Mouse (Mus musculus) embryonic facial prominence, embryonic 13.5 days (tissue): ENCODE data around the gene Foxl1. TPM values are rescaled to one million over a fixed set of nuclear protein-coding genes. Genes with fewer than 3 reads are reported as not detected.

ENCODE experiments used
- ATAC-seq: fragments of 200-750 bp; cut with Nextera tagmentation; 2 replicates; pipeline ENCODE4 v1.8.0; 2017; ENCODE audit warnings: low read depth; ENCODE audit not compliant: insufficient number of reproducible peaks, insufficient read depth, low FRiP score, low TSS enrichment
- H3K27ac ChIP-seq: fragments of 300-500 bp; sonication (generic); 2 replicates; pipeline ENCODE4 v1.5.1; 2015; ENCODE audit warnings: moderate library complexity, mild to moderate bottlenecking, inconsistent platforms
- H3K27me3 ChIP-seq: fragments of 300-500 bp; sonication (generic); 2 replicates; pipeline ENCODE4 v1.6.1; 2015; ENCODE audit warnings: mild to moderate bottlenecking, inconsistent platforms
- H3K36me3 ChIP-seq: fragments of 300-500 bp; sonication (generic); 2 replicates; pipeline ENCODE4 v1.6.1; 2015; ENCODE audit warnings: mild to moderate bottlenecking, inconsistent platforms
- H3K4me1 ChIP-seq: fragments of 300-500 bp; sonication (generic); 2 replicates; pipeline ENCODE4 v1.6.1; 2015; ENCODE audit warnings: inconsistent platforms
- H3K4me2 ChIP-seq: fragments of 300-500 bp; sonication (generic); 2 replicates; pipeline ENCODE4 v1.6.1; 2015; ENCODE audit warnings: moderate library complexity, mild to moderate bottlenecking, inconsistent platforms
- H3K4me3 ChIP-seq: fragments of 300-500 bp; sonication (generic); 2 replicates; pipeline ENCODE4 v1.5.1; 2015; ENCODE audit warnings: mild to moderate bottlenecking, inconsistent platforms
- H3K9ac ChIP-seq: fragments of 300-500 bp; sonication (generic); 2 replicates; pipeline ENCODE4 v1.6.1; 2015; ENCODE audit warnings: mild to moderate bottlenecking, inconsistent platforms
- H3K9me3 ChIP-seq: fragments of 300-500 bp; sonication (generic); 2 replicates; pipeline ENCODE4 v1.6.1; 2016; ENCODE audit warnings: inconsistent platforms
- WGBS: fragments of 180-500 bp; shearing (Covaris S2); methylation state at CpG from one replicate; pipeline ENCODE4 v1.1.7; 2015; ENCODE audit warnings: mixed read lengths; 5-methylcytosine and 5-hydroxymethylcytosine counted together
- polyA plus RNA-seq: library from polyadenylated mRNA; unstranded; fragments of >200 nt; fragmentation: Nextera tagmentation; extraction: Ambion mirVana; gene quantifications from 2 replicates; pipeline ENCODE4 v1.2.1, GENCODE M21; 2015

Gene Foxl1
- polyA plus RNA-seq, 1 experiment from 2014 or later, result 0.34 TPM

- Histone ChIP-seq H3K27me3 (peaks cover 19% of the 10 kb centered on the region; the same call in 1 of the 2 replicates), H3K4me1 (peaks cover 18% of the 10 kb centered on the region), H3K9me3 (no peaks in the 10 kb centered on the region), H3K9ac (peak within 1 kb of the TSS; percentile 96), H3K27ac (peak within 1 kb of the TSS; percentile 77), H3K36me3 (peaks cover 31% of the 10 kb centered on the region), H3K4me2 (peak within 1 kb of the TSS; percentile 85), H3K4me3 (peak within 1 kb of the TSS; percentile 94)
- ATAC-seq, result peak; percentile 86
- 1% methylated on average over 75 of the region's 75 CpGs for WGBS
Observed at GRCm38 (mm10) chr8:121107668-121108656, 19.8 kb upstream of the Foxl1 start, which contains the start of gene Mthfsd. Gene Mthfsd, minus strand, starts transcription at chr8:121108392.

DNA sequence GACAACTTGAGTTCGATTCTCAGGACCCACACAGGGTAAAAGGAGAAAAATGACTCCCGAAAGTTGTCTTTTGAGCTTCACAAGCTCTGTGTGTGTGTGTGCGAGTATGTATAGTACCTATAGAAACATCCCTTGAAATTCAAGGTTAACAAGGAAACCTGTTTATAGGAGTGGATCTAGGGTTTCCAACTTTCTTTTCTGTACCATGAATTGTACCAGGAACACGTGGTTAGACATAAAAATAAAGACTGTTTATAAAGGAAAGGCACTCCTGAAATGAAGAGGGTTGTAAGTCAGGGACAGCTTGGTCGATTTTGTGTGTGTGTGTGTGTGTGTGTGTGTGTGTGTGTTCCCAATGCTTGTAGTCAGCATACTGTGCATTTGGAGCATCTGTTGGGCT, 19.1 kb upstream of the Foxl1 start:
- Histone ChIP-seq H3K4me1 (peaks cover 21% of the 10 kb centered on the region), H3K27me3 (peaks cover 23% of the 10 kb centered on the region), H3K27ac (peak overlapping the region; percentile 55; the same call in 1 of the 2 replicates), H3K4me2 (peak overlapping the region; percentile 85), H3K9me3 (no peaks in the 10 kb centered on the region), H3K9ac (peak overlapping the region; percentile 96), H3K36me3 (peaks cover 24% of the 10 kb centered on the region), H3K4me3 (peak overlapping the region; percentile 94)
- ATAC-seq, result no peak
- WGBS, result 9% methylated on average over 5 of the region's 5 CpGs

GRCm38 (mm10) chr8:121111145-121111907, 16.4 kb upstream of the Foxl1 start:
- no peak overlapping the region for H3K4me3 ChIP-seq
- H3K9ac ChIP-seq, result no peak overlapping the region
- H3K36me3 ChIP-seq, result peaks cover 3% of the 10 kb centered on the region
- H3K27me3 ChIP-seq, result peaks cover 47% of the 10 kb centered on the region
- no peaks in the 10 kb centered on the region for H3K9me3 ChIP-seq
- H3K27ac ChIP-seq, result no peak overlapping the region
- H3K4me1 ChIP-seq, result peaks cover 30% of the 10 kb centered on the region
- no peak for ATAC-seq
- 45% methylated on average over 7 of the region's 7 CpGs for WGBS
- no peak overlapping the region for H3K4me2 ChIP-seq

- H3K4me3 ChIP-seq, result no peak overlapping the region; the same call in 1 of the 2 replicates
- H3K36me3 ChIP-seq, result no peaks in the 10 kb centered on the region
- H3K4me1 ChIP-seq, result peaks cover 37% of the 10 kb centered on the region
- no peak overlapping the region for H3K27ac ChIP-seq
- peak; percentile 16; the same call in 1 of the 2 replicates for ATAC-seq
- H3K27me3 ChIP-seq, result peaks cover 66% of the 10 kb centered on the region
- 1% methylated on average over 21 of the region's 21 CpGs for WGBS
- peak overlapping the region; percentile 46 for H3K4me2 ChIP-seq
- no peak overlapping the region for H3K9ac ChIP-seq
- H3K9me3 ChIP-seq, result 0 out of 2 replicates have a peak, but pooled peaks cover 3% of the 10 kb centered on the region
Observed at GRCm38 (mm10) chr8:121113261-121113660, 14.5 kb upstream of the Foxl1 start.

GRCm38 (mm10) chr8:121115136-121115535, 12.6 kb upstream of the Foxl1 start:
- H3K27ac ChIP-seq, result no peak overlapping the region
- no peaks in the 10 kb centered on the region for H3K36me3 ChIP-seq
- peaks cover 83% of the 10 kb centered on the region for H3K27me3 ChIP-seq
- H3K9me3 ChIP-seq, result 0 out of 2 replicates have a peak, but pooled peaks cover 3% of the 10 kb centered on the region
- WGBS, result 1% methylated on average over 25 of the region's 25 CpGs
- ATAC-seq, result no peak
- peaks cover 34% of the 10 kb centered on the region for H3K4me1 ChIP-seq
- H3K4me3 ChIP-seq, result peak overlapping the region; percentile 20
- peak overlapping the region; percentile 55 for H3K9ac ChIP-seq
- H3K4me2 ChIP-seq, result peak overlapping the region; percentile 39

DNA sequence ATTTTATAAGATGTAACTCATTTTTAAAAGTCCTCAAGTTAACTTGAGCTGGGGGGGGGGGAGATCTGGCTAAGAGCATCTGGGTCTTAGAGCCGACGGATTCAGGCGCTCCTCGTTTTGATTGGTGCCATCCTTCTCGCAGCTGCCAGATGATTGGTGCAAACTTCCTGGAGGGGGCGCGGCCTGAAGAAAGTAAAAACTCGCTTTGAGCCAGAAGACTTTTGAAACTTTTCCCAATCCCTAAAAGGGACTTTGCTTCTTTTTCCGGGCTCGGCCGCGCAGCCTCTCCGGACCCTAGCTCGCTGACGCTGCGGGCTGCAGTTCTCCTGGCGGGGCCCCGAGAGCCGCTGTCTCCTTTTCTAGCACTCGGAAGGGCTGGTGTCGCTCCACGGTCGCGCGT, 11.8 kb upstream of the Foxl1 start, which contains the start of gene Foxc2:
Gene Foxc2, plus strand, starts transcription at position 224 of the 400 bp plus-strand sequence.
- WGBS, result under 1% methylated on average over 25 of the region's 25 CpGs
- Histone ChIP-seq H3K36me3 (no peaks in the 10 kb centered on the region), H3K4me3 (peak within 1 kb of the TSS; percentile 59), H3K27me3 (peaks cover 87% of the 10 kb centered on the region), H3K27ac (peak within 1 kb of the TSS; percentile 81), H3K9me3 (0 out of 2 replicates have a peak, but pooled peaks cover 3% of the 10 kb centered on the region), H3K4me2 (peak within 1 kb of the TSS; percentile 92), H3K9ac (peak within 1 kb of the TSS; percentile 78), H3K4me1 (peaks cover 34% of the 10 kb centered on the region)
- ATAC-seq, result no peak

DNA sequence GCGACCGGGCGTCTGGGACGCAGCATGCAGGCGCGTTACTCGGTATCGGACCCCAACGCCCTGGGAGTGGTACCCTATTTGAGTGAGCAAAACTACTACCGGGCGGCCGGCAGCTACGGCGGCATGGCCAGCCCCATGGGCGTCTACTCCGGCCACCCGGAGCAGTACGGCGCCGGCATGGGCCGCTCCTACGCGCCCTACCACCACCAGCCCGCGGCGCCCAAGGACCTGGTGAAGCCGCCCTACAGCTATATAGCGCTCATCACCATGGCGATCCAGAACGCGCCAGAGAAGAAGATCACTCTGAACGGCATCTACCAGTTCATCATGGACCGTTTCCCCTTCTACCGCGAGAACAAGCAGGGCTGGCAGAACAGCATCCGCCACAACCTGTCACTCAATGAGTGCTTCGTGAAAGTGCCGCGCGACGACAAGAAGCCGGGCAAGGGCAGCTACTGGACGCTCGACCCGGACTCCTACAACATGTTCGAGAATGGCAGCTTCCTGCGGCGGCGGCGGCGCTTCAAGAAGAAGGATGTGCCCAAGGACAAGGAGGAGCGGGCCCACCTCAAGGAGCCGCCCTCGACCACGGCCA, 11.1 kb upstream of the Foxl1 start:
- Histone ChIP-seq H3K27ac (peak overlapping the region; percentile 81), H3K27me3 (peaks cover 92% of the 10 kb centered on the region), H3K9ac (peak overlapping the region; percentile 78), H3K36me3 (no peaks in the 10 kb centered on the region), H3K9me3 (0 out of 2 replicates have a peak, but pooled peaks cover 3% of the 10 kb centered on the region), H3K4me1 (peaks cover 38% of the 10 kb centered on the region), H3K4me2 (peak overlapping the region; percentile 92), H3K4me3 (peak overlapping the region; percentile 59)
- peak; percentile 67; the same call in 1 of the 2 replicates for ATAC-seq
- WGBS, result under 1% methylated on average over 55 of the region's 55 CpGs

- no peak for ATAC-seq
- H3K9ac ChIP-seq, result peak overlapping the region; percentile 78
- H3K4me1 ChIP-seq, result peaks cover 38% of the 10 kb centered on the region
- H3K27ac ChIP-seq, result no peak overlapping the region
- 0 out of 2 replicates have a peak, but pooled peaks cover 3% of the 10 kb centered on the region for H3K9me3 ChIP-seq
- no peaks in the 10 kb centered on the region for H3K36me3 ChIP-seq
- peak overlapping the region; percentile 92 for H3K4me2 ChIP-seq
- peaks cover 93% of the 10 kb centered on the region for H3K27me3 ChIP-seq
- peak overlapping the region; percentile 59 for H3K4me3 ChIP-seq
- under 1% methylated on average over 62 of the region's 62 CpGs for WGBS
Observed at GRCm38 (mm10) chr8:121117186-121117651, 10.5 kb upstream of the Foxl1 start.

DNA sequence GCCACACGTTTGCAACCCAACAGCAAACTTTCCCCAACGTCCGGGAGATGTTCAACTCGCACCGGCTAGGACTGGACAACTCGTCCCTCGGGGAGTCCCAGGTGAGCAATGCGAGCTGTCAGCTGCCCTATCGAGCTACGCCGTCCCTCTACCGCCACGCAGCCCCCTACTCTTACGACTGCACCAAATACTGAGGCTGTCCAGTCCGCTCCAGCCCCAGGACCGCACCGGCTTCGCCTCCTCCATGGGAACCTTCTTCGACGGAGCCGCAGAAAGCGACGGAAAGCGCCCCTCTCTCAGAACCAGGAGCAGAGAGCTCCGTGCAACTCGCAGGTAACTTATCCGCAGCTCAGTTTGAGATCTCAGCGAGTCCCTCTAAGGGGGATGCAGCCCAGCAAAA, 9.8 kb upstream of the Foxl1 start:
- H3K4me2 ChIP-seq, result peak overlapping the region; percentile 92
- under 1% methylated on average over 28 of the region's 28 CpGs for WGBS
- peak overlapping the region; percentile 59 for H3K4me3 ChIP-seq
- H3K27ac ChIP-seq, result no peak overlapping the region
- no peaks in the 10 kb centered on the region for H3K36me3 ChIP-seq
- H3K9me3 ChIP-seq, result 0 out of 2 replicates have a peak, but pooled peaks cover 3% of the 10 kb centered on the region
- peaks cover 93% of the 10 kb centered on the region for H3K27me3 ChIP-seq
- ATAC-seq, result no peak
- peak overlapping the region; percentile 78 for H3K9ac ChIP-seq
- peaks cover 38% of the 10 kb centered on the region for H3K4me1 ChIP-seq

DNA sequence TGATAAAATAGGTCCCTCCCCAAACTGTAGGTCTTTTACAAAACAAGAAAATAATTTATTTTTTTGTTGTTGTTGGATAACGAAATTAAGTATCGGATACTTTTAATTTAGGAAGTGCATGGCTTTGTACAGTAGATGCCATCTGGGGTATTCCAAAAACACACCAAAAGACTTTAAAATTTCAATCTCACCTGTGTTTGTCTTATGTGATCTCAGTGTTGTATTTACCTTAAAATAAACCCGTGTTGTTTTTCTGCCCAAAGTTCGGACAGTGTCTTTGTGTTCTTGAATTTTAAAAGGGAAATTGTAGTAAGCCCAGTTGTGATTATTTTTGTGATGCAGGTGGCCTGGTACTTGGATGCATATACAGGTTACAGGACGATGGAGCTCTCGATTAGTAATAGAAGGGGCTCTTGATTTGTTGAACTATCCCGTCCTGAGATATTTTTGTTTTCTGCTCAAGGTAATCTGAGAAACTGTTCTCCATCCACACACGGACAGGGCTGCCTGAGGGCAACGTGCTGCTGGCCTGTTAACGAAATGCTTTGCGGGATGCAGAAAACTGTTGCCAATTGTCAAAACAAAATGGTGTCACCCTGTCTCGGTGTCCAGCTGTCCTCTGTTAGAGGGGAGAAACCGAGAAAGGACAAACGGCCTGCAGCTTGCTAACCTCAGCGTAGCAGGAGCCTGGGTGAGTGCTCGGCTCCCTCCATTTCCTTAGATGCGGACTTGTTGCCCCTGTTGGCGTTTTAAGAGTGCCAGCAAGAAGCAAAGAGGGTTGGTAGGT, 8.9 kb upstream of the Foxl1 start:
- ATAC-seq, result no peak
- Histone ChIP-seq H3K4me3 (peak overlapping the region; percentile 59), H3K4me1 (peaks cover 33% of the 10 kb centered on the region), H3K9ac (peak overlapping the region; percentile 65), H3K9me3 (0 out of 2 replicates have a peak, but pooled peaks cover 3% of the 10 kb centered on the region), H3K27ac (no peak overlapping the region), H3K36me3 (no peaks in the 10 kb centered on the region), H3K4me2 (peak overlapping the region; percentile 92), H3K27me3 (peaks cover 95% of the 10 kb centered on the region)
- WGBS, result 3% methylated on average over 18 of the region's 18 CpGs
